Mouse (Mus musculus): Measurements from ENCODE around the gene Tm7sf3. TPM values are rescaled to one million over a fixed set of nuclear protein-coding genes. Genes with fewer than 3 reads are reported as not detected.

Gene Tm7sf3
- polyA plus RNA-seq, 1 experiment, result 6.5 TPM

DNA sequence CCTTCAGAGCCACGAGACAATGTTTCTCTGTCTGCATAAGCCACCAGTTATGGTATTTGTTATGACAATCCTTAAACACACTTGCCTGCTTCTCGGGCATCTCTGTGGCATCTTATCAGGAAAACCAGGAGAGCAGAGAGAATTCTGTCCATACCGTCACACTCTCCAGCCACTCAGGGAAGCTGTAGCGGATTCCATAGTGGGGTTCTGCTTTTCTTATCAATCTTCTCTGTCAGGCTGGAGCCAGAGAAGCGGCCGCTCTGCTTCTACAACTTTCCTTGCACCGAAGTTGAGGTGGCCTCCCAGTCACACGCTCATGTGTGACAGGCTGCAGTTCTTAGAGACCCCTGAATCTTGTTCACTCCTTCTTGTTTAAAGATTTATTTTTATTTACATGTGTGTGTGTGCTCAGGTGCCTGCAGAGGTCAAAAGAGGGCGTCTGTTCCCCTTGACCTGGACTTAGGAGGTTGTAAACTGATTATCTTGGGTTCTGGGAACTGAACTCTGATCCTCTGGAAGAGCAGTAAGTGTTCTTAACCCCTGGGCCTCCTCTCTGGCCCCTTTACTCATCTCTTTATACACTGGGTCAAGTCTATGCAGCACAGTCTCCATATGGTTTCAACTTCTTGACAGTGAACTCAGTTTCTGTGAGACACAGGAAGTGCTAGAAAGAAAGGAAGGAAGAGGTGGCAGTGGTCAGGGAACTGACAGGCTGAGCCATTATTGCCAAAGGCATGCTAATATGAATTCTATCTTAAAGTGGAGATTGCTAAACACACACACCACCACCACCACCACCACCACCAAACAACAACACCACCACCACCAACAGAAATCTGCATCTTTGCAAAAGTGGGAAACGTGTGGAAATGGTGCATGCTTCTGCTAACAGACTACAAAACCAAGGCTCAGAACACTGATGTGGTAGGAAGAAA is 35.8 kb upstream of the Tm7sf3 start:
- no peak overlapping the region for H3K27ac ChIP-seq (ENCODE audit: control insufficient read depth, insufficient read depth, low read depth, low read length)

DNA sequence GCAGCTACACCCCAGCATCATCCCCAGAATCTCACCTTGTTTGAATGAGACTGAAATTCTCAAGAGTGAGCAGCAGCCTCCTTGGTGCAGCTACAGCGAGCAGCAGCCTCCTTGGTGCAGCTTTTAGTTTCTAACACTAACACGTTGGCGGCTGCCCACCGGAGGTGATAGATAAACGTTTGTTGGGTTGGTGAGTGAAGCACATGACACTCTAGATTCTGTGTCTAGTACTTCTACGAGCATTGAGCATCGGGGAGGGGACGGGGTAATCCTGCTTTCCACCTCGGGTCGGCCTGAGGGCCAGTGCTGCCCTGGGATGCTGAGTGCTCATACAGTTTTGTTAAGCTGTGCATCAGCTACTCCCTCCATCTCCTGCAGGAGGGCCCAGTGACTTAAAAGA is 34.3 kb upstream of the Tm7sf3 start:
- Histone ChIP-seq H3K4me1 (ENCODE audit: control insufficient read depth, insufficient read depth, low read length) (peaks cover 3% of the 10 kb centered on the region; the same call in 1 of the 2 replicates), H3K27ac (ENCODE audit: control insufficient read depth, insufficient read depth, low read depth, low read length) (no peak overlapping the region), H3K4me3 (ENCODE audit: control insufficient read depth, low read depth, low read length) (no peak overlapping the region), H3K27me3 (ENCODE audit: control insufficient read depth, insufficient read depth, low read length) (no peaks in the 10 kb centered on the region), H3K36me3 (ENCODE audit: control insufficient read depth, insufficient read depth, low read length) (no peaks in the 10 kb centered on the region)
- TF ChIP-seq CTCF (IDR thresholded peaks at IDR 0.05; ENCODE audit: control insufficient read depth, insufficient read depth, insufficient replicate concordance, low read depth, low read length) (no peak), POLR2A (IDR thresholded peaks at IDR 0.05; ENCODE audit: control insufficient read depth, low read depth, low read length) (no peak)

More for the DNA sequence above, 35.8 kb upstream of the Tm7sf3 start:
- no peaks in the 10 kb centered on the region for H3K36me3 ChIP-seq (ENCODE audit: control insufficient read depth, insufficient read depth, low read length)
- H3K4me1 ChIP-seq (ENCODE audit: control insufficient read depth, insufficient read depth, low read length), result peaks cover 3% of the 10 kb centered on the region; the same call in 1 of the 2 replicates
- TF ChIP-seq POLR2A (IDR thresholded peaks at IDR 0.05; ENCODE audit: control insufficient read depth, low read depth, low read length) (no peak), CTCF (IDR thresholded peaks at IDR 0.05; ENCODE audit: control insufficient read depth, insufficient read depth, insufficient replicate concordance, low read depth, low read length) (no peak)
- H3K4me3 ChIP-seq (ENCODE audit: control insufficient read depth, low read depth, low read length), result no peak overlapping the region
- no peaks in the 10 kb centered on the region for H3K27me3 ChIP-seq (ENCODE audit: control insufficient read depth, insufficient read depth, low read length)

DNA sequence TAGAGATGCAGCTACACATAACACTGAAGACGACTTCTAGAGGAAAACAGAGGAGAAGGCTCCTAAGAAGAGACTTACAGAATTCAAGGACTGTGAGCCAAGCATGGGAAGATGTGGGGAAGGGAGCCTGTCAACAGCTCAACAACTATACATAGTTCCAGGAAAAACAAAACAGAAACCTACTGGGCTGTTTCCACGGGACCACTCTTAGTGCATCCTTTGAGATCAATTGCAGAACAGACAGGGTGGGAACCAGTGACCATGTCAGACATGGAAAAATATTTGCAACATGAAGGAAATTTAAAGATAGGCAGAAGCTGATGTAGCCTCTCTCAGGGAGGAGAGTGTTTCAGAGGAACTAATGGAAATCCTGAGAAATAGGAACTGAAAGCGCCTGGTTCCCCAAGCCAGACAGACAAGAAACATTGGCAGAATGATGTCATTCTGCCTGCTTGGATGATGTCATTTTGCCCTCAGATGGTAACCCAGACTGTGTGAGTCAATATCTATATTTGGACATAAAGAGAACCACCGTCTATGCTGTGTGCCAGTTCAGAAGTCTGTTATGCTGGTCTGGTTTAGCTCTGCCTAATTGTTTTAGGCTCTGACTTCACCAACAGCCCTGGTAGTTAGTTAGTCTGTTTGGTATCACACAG is 32.4 kb upstream of the Tm7sf3 start:
- TF ChIP-seq POLR2A (IDR thresholded peaks at IDR 0.05; ENCODE audit: control insufficient read depth, low read depth, low read length), result no peak
- TF ChIP-seq CTCF (IDR thresholded peaks at IDR 0.05; ENCODE audit: control insufficient read depth, insufficient read depth, insufficient replicate concordance, low read depth, low read length), result no peak
- no peaks in the 10 kb centered on the region for H3K36me3 ChIP-seq (ENCODE audit: control insufficient read depth, insufficient read depth, low read length)
- no peaks in the 10 kb centered on the region for H3K27me3 ChIP-seq (ENCODE audit: control insufficient read depth, insufficient read depth, low read length)
- no peak overlapping the region for H3K4me3 ChIP-seq (ENCODE audit: control insufficient read depth, low read depth, low read length)
- peaks cover 3% of the 10 kb centered on the region; the same call in 1 of the 2 replicates for H3K4me1 ChIP-seq (ENCODE audit: control insufficient read depth, insufficient read depth, low read length)
- H3K27ac ChIP-seq (ENCODE audit: control insufficient read depth, insufficient read depth, low read depth, low read length), result no peak overlapping the region

DNA sequence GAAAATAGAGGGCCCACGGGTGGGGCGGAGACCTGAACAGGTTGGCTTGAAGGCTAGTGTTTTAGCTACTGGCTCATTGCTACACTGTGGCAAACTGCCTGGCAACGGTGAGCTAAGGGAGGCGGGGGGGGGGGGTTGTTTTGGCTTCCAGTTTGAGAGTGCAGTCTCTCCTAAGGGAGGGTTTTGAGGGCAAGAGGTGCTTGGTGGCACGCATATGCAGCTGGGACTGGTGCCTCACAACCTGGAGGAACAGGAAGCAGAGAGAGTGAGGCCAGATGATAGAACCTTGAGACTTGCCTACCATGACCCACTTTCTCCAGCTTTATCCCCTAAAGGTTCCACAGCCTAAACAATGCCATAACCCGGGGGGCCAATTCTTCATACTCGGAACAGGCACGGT is 31.8 kb upstream of the Tm7sf3 start:
- Histone ChIP-seq H3K4me3 (ENCODE audit: control insufficient read depth, low read depth, low read length) (no peak overlapping the region), H3K4me1 (ENCODE audit: control insufficient read depth, insufficient read depth, low read length) (peaks cover 3% of the 10 kb centered on the region; the same call in 1 of the 2 replicates), H3K36me3 (ENCODE audit: control insufficient read depth, insufficient read depth, low read length) (no peaks in the 10 kb centered on the region), H3K27me3 (ENCODE audit: control insufficient read depth, insufficient read depth, low read length) (no peaks in the 10 kb centered on the region), H3K27ac (ENCODE audit: control insufficient read depth, insufficient read depth, low read depth, low read length) (no peak overlapping the region)
- no peak for TF ChIP-seq POLR2A (IDR thresholded peaks at IDR 0.05; ENCODE audit: control insufficient read depth, low read depth, low read length)
- no peak for TF ChIP-seq CTCF (IDR thresholded peaks at IDR 0.05; ENCODE audit: control insufficient read depth, insufficient read depth, insufficient replicate concordance, low read depth, low read length)

DNA sequence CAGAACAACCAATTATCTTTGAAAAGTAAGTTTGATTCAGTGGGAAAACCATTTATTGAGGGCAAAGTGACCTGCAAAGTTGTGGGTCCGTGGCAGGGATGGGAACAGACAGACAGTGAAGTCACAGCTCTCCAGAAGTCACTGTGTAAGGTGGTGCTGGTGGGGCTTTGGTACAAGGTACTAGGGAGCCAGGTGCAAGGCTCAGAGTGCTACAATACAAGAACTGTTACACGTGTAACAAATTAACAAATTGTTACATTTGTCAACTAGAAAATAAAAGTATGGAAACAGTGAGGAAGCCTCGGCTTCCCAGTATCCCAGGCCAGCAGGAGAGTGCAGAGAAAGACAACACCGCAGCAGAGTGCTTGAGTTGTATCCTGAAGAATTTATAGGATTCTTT is 31.1 kb upstream of the Tm7sf3 start:
- H3K27me3 ChIP-seq (ENCODE audit: control insufficient read depth, insufficient read depth, low read length), result no peaks in the 10 kb centered on the region
- H3K27ac ChIP-seq (ENCODE audit: control insufficient read depth, insufficient read depth, low read depth, low read length), result no peak overlapping the region
- peaks cover 3% of the 10 kb centered on the region; the same call in 1 of the 2 replicates for H3K4me1 ChIP-seq (ENCODE audit: control insufficient read depth, insufficient read depth, low read length)
- TF ChIP-seq CTCF (IDR thresholded peaks at IDR 0.05; ENCODE audit: control insufficient read depth, insufficient read depth, insufficient replicate concordance, low read depth, low read length), result no peak
- TF ChIP-seq POLR2A (IDR thresholded peaks at IDR 0.05; ENCODE audit: control insufficient read depth, low read depth, low read length), result no peak
- H3K4me3 ChIP-seq (ENCODE audit: control insufficient read depth, low read depth, low read length), result no peak overlapping the region
- H3K36me3 ChIP-seq (ENCODE audit: control insufficient read depth, insufficient read depth, low read length), result no peaks in the 10 kb centered on the region

DNA sequence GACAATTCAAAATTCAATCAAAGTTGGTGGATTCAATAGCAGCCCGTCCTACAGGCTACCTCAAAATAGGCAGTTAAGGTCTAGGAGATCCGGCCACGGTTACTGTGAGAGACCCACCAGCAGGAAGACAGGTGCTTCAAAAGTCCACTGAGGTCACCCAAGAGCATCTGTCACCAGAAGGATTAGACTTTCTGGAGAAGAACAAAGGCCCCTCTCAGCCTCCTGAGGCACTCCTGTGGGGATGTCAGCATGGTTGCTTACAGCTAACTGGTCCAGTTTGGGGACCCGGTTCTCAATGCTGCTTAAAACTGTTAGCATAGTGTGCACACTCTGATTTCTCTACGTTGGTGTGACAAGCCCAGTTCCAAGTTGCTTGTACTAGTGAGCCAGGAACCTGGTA is 29.5 kb upstream of the Tm7sf3 start:
- H3K36me3 ChIP-seq (ENCODE audit: control insufficient read depth, insufficient read depth, low read length), result no peaks in the 10 kb centered on the region
- H3K27ac ChIP-seq (ENCODE audit: control insufficient read depth, insufficient read depth, low read depth, low read length), result no peak overlapping the region

More for the DNA sequence above, 29.5 kb upstream of the Tm7sf3 start:
- no peaks in the 10 kb centered on the region for H3K27me3 ChIP-seq (ENCODE audit: control insufficient read depth, insufficient read depth, low read length)
- TF ChIP-seq CTCF (IDR thresholded peaks at IDR 0.05; ENCODE audit: control insufficient read depth, insufficient read depth, insufficient replicate concordance, low read depth, low read length) (no peak), POLR2A (IDR thresholded peaks at IDR 0.05; ENCODE audit: control insufficient read depth, low read depth, low read length) (no peak)
- H3K4me3 ChIP-seq (ENCODE audit: control insufficient read depth, low read depth, low read length), result no peak overlapping the region
- H3K4me1 ChIP-seq (ENCODE audit: control insufficient read depth, insufficient read depth, low read length), result peaks cover 3% of the 10 kb centered on the region; the same call in 1 of the 2 replicates
